ENCODE assay signal across 15 mouse cellular contexts in the genomic region with DNA sequence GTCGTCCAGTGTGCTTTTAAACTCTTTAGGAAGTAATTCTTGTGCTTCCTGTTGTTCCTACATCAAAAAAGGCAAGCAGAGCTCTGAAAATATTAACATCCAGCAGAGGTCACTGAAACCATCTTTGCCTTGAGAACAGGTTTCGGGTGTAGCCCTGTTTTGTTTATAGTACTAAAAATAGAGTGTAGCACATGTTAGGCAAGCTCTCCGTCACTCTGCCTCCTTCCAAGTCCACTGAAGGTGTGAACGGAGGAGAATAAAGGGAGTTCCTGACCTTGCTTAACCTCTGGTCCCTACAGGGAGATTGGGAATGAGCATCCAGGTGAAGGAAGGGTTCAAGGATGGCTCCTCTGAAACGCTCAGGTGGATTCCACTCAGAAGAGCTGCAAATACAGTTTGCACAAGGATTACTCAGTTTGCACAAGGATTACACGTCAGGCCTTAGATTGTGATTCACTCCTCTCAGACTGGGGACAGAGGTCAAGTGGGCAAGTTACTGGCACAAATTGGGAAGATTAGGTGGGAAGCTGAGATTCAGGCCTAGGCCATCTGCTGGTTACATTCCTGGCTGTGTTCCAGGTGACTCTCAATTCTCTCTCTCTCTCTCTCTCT.
DNase-seq lines count a peak whose midpoint lies in the region; ATAC-seq and TF ChIP-seq lines count a peak whose summit lies in the region.
"Had no signal": no experiment of that assay in that cellular context is flagged by ENCODE, and none has a peak within 500 bp of the region (broad histone marks: within the 10 kb centered on the region; RNA-seq: fewer than 3 reads in every experiment).

No protein-coding gene starts in this region.

- H3K36me3 ChIP-seq in liver, adult 2 months (ENCODE audit: control insufficient read depth, insufficient read depth, low read length) = no peaks in the 10 kb centered on the region
- H3K36me3 ChIP-seq in liver, embryonic 12.5 days = no peaks in the 10 kb centered on the region

- DNase-seq in heart, postnatal 10 days = peak; percentile 3 to 8
- DNase-seq in heart, adult 11 months = no peak
- peak; percentile 47 for DNase-seq in liver, adult 2 months (ENCODE audit: extremely low read depth, low read depth, low spot score)
- peak; percentile 4 for DNase-seq in R1 (ENCODE audit: low read depth, low spot score)
- DNase-seq in lung, postnatal 10 days = peak; percentile 12
- DNase-seq in thymus, postnatal 4 days = no peak
- DNase-seq in frontal cortex, postnatal 36 days (ENCODE audit: low spot score in 2 of 2) = no peak
- DNase-seq: adrenal gland, adult 8-10 months; cerebellum, postnatal 36 days; right cerebral cortex, postnatal 25 days had no signal

- intact Hi-C loops in heart, postnatal 10 days (cut with DNase I) = no loop called here

- no peaks in the 10 kb centered on the region for H3K79me2 ChIP-seq in liver, adult 2 months (ENCODE audit: control insufficient read depth, insufficient read depth, low read length)

- no peak for TF ChIP-seq CTCF in liver, adult 2 months (IDR thresholded peaks at IDR 0.05; ENCODE audit: low read depth, low read length)

- no peaks in the 10 kb centered on the region for H3K9me3 ChIP-seq in liver, embryonic 12.5 days (replicated peaks)
- H3K9me3 ChIP-seq: megakaryocyte, embryonic 14.5 days had no signal

- ATAC-seq in liver, embryonic 12.5 days = no peak

- H3K4me1 ChIP-seq in liver, adult 2 months (ENCODE audit: control insufficient read depth, insufficient read depth, low read length) = peaks cover 5% of the 10 kb centered on the region; the same call in 1 of the 2 replicates
- H3K4me1 ChIP-seq in liver, embryonic 12.5 days = no peaks in the 10 kb centered on the region

- 18% methylated on average over 6 of the region's 6 CpGs for WGBS in liver, adult 2 months
- 43% methylated on average over 6 of the region's 6 CpGs for WGBS in liver, embryonic 12.5 days (ENCODE audit: insufficient replicate concordance)

- no peak overlapping the region for H3K9ac ChIP-seq in liver, adult 2 months (ENCODE audit: low read depth, low read length)
- H3K9ac ChIP-seq in liver, embryonic 12.5 days = no peak overlapping the region

- no peak for TF ChIP-seq POLR2A in liver, adult 2 months (IDR thresholded peaks at IDR 0.05; ENCODE audit: extremely low read depth, insufficient read depth, low read length)

- H3K27ac ChIP-seq in liver, adult 2 months (replicated peaks; ENCODE audit: insufficient read depth, low read depth, low read length) = no peak overlapping the region
- no peak overlapping the region for H3K27ac ChIP-seq in liver, embryonic 12.5 days

- H3K27me3 ChIP-seq in liver, adult 2 months (ENCODE audit: control insufficient read depth, insufficient read depth, low read length) = no peaks in the 10 kb centered on the region
- no peaks in the 10 kb centered on the region for H3K27me3 ChIP-seq in liver, embryonic 12.5 days (replicated peaks)
- H3K27me3 ChIP-seq: megakaryocyte, embryonic 14.5 days had no signal

- H3K4me2 ChIP-seq in liver, embryonic 12.5 days = no peak overlapping the region
- H3K4me2 ChIP-seq: liver, embryonic 11.5 days had no signal

- no peak overlapping the region for H3K4me3 ChIP-seq in liver, adult 2 months (ENCODE audit: insufficient read depth, low read depth, low read length)
- H3K4me3 ChIP-seq in liver, embryonic 12.5 days = no peak overlapping the region
- H3K4me3 ChIP-seq: erythroblast, embryonic 14.5 days; megakaryocyte, embryonic 14.5 days; myocyte had no signal

Comparison
In these comparisons a context has a peak if more than half of its experiments do, and no peak if none do; other contexts are left out.
1. DNase-seq: peak in heart, postnatal 10 days (2 of 2), liver, adult 2 months (single experiment), R1 (single experiment) and lung, postnatal 10 days (single experiment); none in heart, adult 11 months (single experiment), thymus, postnatal 4 days (single experiment) and frontal cortex, postnatal 36 days (0 of 2).